Mouse (Mus musculus) thymus, postnatal 10 days (tissue): ENCODE results near the gene Cyth1.

ENCODE experiments used
- DNase-seq, 2 experiments: peaks; one replicate each; pipeline ENCODE4 v3.0.0; 2021; ENCODE audit warnings: low spot score in 2 of 2

Gene Cyth1

GRCm38 (mm10) chr11:118200834-118201830 is 47.3 kb downstream of the Cyth1 start:
- no peak for DNase-seq

- DNase-seq = no peak
Observed at GRCm38 (mm10) chr11:118198296-118198600, 50.1 kb downstream of the Cyth1 start.

- DNase-seq = no peak
Observed at GRCm38 (mm10) chr11:118197508-118198295, 50.7 kb downstream of the Cyth1 start.

- DNase-seq = no peak
Observed at GRCm38 (mm10) chr11:118196824-118197388, 51.5 kb downstream of the Cyth1 start.

GRCm38 (mm10) chr11:118193390-118194147 is 54.8 kb downstream of the Cyth1 start:
- DNase-seq = no peak

- no peak for DNase-seq
Observed at GRCm38 (mm10) chr11:118192973-118193372, 55.4 kb downstream of the Cyth1 start.

- DNase-seq = no peak
Observed at GRCm38 (mm10) chr11:118182768-118183167, 65.6 kb downstream of the Cyth1 start.

- no peak for DNase-seq
Observed at GRCm38 (mm10) chr11:118182353-118182752, 66.0 kb downstream of the Cyth1 start.

GRCm38 (mm10) chr11:118180199-118180598 is 68.2 kb downstream of the Cyth1 start:
- no peak for DNase-seq

GRCm38 (mm10) chr11:118178236-118178635 is 70.2 kb downstream of the Cyth1 start:
- no peak for DNase-seq

GRCm38 (mm10) chr11:118174752-118175151 is 73.6 kb downstream of the Cyth1 start:
- DNase-seq = no peak

- DNase-seq = no peak
Observed at GRCm38 (mm10) chr11:118172768-118173167, 75.6 kb downstream of the Cyth1 start.

- no peak for DNase-seq
Observed at GRCm38 (mm10) chr11:118170333-118170732, 78.1 kb downstream of the Cyth1 start.

GRCm38 (mm10) chr11:118168714-118169113 is 79.7 kb downstream of the Cyth1 start:
- no peak for DNase-seq

GRCm38 (mm10) chr11:118166626-118167025 is 81.8 kb downstream of the Cyth1 start:
- no peak for DNase-seq

- no peak for DNase-seq
Observed at GRCm38 (mm10) chr11:118165681-118166080, 82.7 kb downstream of the Cyth1 start.

- no peak for DNase-seq
Observed at GRCm38 (mm10) chr11:118164566-118164965, 83.8 kb downstream of the Cyth1 start.

- DNase-seq = no peak
Observed at GRCm38 (mm10) chr11:118162245-118162644, 86.1 kb downstream of the Cyth1 start.

- DNase-seq = no peak
Observed at GRCm38 (mm10) chr11:118161240-118161639, 87.2 kb downstream of the Cyth1 start.

- no peak for DNase-seq
Observed at GRCm38 (mm10) chr11:118160763-118161162, 87.6 kb downstream of the Cyth1 start.

GRCm38 (mm10) chr11:118158753-118159152 is 89.6 kb downstream of the Cyth1 start:
- DNase-seq = no peak
